Mouse (Mus musculus) E14TG2a.4 (cell line): ENCODE data around the gene Usp50.

Experiments used
- H3K27me3 ChIP-seq: 2 replicates; pipeline ENCODE4 v1.6.1; 2014; ENCODE audit warnings: low read length, control low read depth; ENCODE audit not compliant: insufficient read depth
- H3K36me3 ChIP-seq: 2 replicates; pipeline ENCODE4 v1.6.1; 2014; ENCODE audit warnings: low read length, control low read depth; ENCODE audit not compliant: insufficient read depth
- H3K4me1 ChIP-seq: replicated peaks from 2 replicates; pipeline ENCODE4 v1.6.1; 2014; ENCODE audit warnings: low read depth, low read length, control low read depth
- H3K4me3 ChIP-seq: replicated peaks from 2 replicates; pipeline ENCODE4 v1.5.1; 2014; ENCODE audit warnings: mild to moderate bottlenecking, low read length
- H3K9me3 ChIP-seq: 2 replicates; pipeline ENCODE4 v1.6.1; 2014; ENCODE audit warnings: low read length, control low read depth
- CTCF ChIP-seq: conservative IDR thresholded peaks from 2 replicates; pipeline ENCODE4 v1.5.1; 2014; ENCODE audit warnings: low read length
- NANOG ChIP-seq: IDR thresholded peaks from 2 replicates; pipeline ENCODE4 v1.6.1; 2014; ENCODE audit warnings: borderline replicate concordance, low read length, mixed read lengths
- POU5F1 ChIP-seq: IDR thresholded peaks from 2 replicates; pipeline ENCODE4 v1.6.1; 2014; ENCODE audit warnings: low read length, borderline replicate concordance

The Usp50 gene

DNA sequence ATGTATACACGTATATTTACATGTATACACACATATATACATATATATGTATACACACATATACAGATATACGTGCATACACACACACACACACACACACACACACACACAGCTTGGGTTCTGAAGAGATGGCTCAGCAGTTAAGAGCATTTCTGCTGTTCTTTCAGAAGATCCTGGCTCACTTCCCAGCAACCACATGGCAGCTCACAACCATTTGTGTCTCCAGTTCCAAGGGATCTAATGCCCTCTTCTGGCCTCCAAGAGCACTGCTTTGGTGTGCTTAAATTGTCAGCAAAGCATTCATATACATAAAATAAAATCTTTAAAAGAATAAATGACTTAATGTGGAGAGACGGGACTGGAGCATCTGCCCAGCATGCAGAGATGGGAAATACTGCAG, 837 bp downstream of the Usp50 start:
- Histone ChIP-seq H3K4me1 (peaks cover 18% of the 10 kb centered on the region), H3K27me3 (no peaks in the 10 kb centered on the region), H3K9me3 (no peaks in the 10 kb centered on the region), H3K36me3 (no peaks in the 10 kb centered on the region), H3K4me3 (no peak overlapping the region)
- TF ChIP-seq NANOG (no peak), CTCF (peak; percentile 38; the same call in 1 of the 2 replicates), POU5F1 (no peak)

DNA sequence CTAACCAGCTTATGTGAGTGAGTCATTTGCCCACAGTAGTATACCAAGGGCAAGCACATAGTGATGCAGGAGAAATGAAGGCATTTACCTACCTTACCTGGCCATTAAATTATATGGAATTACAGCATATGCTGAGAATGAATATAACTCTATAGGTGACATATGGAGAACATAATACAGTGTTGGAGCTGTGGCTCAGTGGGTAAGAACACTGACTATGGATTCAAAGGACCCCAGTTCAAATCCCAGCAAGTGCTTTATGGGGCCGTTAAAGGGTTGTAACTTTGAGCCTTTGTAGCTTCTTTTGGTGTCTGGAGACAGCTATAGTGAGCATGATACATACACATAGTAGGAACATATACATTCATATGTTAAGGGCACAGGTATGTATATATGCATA, 1.8 kb downstream of the Usp50 start:
- TF ChIP-seq POU5F1 (no peak), NANOG (no peak), CTCF (no peak)
- Histone ChIP-seq H3K9me3 (no peaks in the 10 kb centered on the region), H3K27me3 (no peaks in the 10 kb centered on the region), H3K36me3 (no peaks in the 10 kb centered on the region), H3K4me1 (peaks cover 11% of the 10 kb centered on the region), H3K4me3 (no peak overlapping the region)

DNA sequence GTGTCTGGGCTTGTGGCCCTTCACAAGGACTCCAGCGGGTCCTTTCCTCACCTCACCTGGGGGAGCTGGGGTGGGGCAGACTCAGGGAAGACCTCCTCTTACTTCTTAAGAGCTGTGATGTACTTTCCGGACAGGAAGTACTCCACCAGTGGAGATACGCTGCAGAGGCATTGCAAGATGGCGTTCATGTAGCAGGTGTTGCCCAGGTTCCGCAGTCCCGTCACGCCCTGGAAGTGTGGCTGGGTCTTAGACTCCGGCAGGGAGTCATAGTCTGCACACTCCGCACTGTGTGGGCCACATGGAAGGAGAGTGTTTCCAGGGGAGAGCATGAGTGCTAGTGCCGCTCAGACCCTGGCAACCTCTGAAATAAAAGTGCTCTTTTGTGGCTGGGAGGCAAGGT, 3.0 kb downstream of the Usp50 start:
- TF ChIP-seq CTCF (no peak), NANOG (no peak), POU5F1 (no peak)
- no peaks in the 10 kb centered on the region for H3K27me3 ChIP-seq
- H3K4me1 ChIP-seq, result peaks cover 15% of the 10 kb centered on the region
- H3K36me3 ChIP-seq, result no peaks in the 10 kb centered on the region
- peak overlapping the region; percentile 67 for H3K4me3 ChIP-seq
- no peaks in the 10 kb centered on the region for H3K9me3 ChIP-seq

GRCm38 (mm10) chr2:126778806-126779205, 4.5 kb downstream of the Usp50 start:
- no peaks in the 10 kb centered on the region for H3K9me3 ChIP-seq
- peaks cover 24% of the 10 kb centered on the region for H3K4me1 ChIP-seq
- H3K4me3 ChIP-seq, result no peak overlapping the region
- TF ChIP-seq NANOG, result no peak
- TF ChIP-seq POU5F1, result no peak
- TF ChIP-seq CTCF, result no peak
- H3K27me3 ChIP-seq, result no peaks in the 10 kb centered on the region
- H3K36me3 ChIP-seq, result no peaks in the 10 kb centered on the region

GRCm38 (mm10) chr2:126776416-126776815, 6.9 kb downstream of the Usp50 start:
- no peaks in the 10 kb centered on the region for H3K27me3 ChIP-seq
- TF ChIP-seq NANOG (no peak), POU5F1 (no peak), CTCF (no peak)
- peaks cover 24% of the 10 kb centered on the region for H3K4me1 ChIP-seq
- H3K36me3 ChIP-seq, result no peaks in the 10 kb centered on the region
- no peak overlapping the region for H3K4me3 ChIP-seq
- H3K9me3 ChIP-seq, result no peaks in the 10 kb centered on the region

- H3K9me3 ChIP-seq, result no peaks in the 10 kb centered on the region
- no peak overlapping the region for H3K4me3 ChIP-seq
- peaks cover 24% of the 10 kb centered on the region for H3K4me1 ChIP-seq
- no peaks in the 10 kb centered on the region for H3K27me3 ChIP-seq
- H3K36me3 ChIP-seq, result no peaks in the 10 kb centered on the region
- TF ChIP-seq CTCF (no peak), NANOG (no peak), POU5F1 (no peak)
These were observed 7.3 kb downstream of the Usp50 start for GRCm38 (mm10) chr2:126775951-126776350.

GRCm38 (mm10) chr2:126772217-126772616, 11.1 kb downstream of the Usp50 start:
- H3K4me1 ChIP-seq, result peaks cover 17% of the 10 kb centered on the region
- H3K36me3 ChIP-seq, result no peaks in the 10 kb centered on the region
- TF ChIP-seq CTCF, result no peak
- TF ChIP-seq NANOG, result no peak
- no peak for TF ChIP-seq POU5F1
- no peak overlapping the region for H3K4me3 ChIP-seq
- no peaks in the 10 kb centered on the region for H3K9me3 ChIP-seq
- no peaks in the 10 kb centered on the region for H3K27me3 ChIP-seq

DNA sequence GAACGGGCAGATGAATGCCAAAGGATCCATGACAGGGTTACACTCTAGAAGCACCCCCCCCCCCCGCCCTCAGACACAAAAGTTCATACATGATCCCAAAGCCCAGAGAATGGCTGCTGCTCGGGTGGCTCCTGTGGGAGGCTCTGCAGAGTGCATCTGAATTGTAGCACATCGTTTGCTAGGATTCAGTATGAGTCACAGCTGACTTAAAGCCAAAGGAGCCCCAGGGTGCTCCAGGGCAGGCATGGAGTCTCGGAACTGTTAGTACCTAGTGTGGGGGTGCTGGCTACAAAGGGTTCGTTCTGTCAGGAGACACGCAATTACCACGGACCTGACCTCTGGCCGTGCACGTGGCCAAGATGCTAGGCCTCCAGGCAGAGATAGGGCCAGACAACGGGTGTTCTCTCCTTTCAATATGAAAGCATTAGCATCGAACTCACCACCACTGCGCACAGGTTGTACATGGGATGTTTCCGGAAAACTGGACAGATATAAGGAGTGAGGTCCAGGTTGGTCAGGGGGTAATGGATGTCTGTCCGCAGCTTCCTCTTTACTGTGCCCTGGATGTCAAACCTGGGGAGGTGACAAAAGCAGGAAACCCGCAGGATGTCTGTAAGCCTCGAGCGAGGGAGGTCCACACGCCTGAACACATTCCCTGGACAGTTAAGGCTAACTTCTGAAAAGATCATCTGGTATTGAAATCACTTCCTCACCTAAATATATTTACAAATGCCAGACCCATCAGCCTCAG, 13.7 kb downstream of the Usp50 start:
- Histone ChIP-seq H3K4me1 (peaks cover 20% of the 10 kb centered on the region), H3K36me3 (no peaks in the 10 kb centered on the region), H3K4me3 (no peak overlapping the region), H3K9me3 (no peaks in the 10 kb centered on the region), H3K27me3 (no peaks in the 10 kb centered on the region)
- TF ChIP-seq CTCF (no peak), POU5F1 (no peak), NANOG (no peak)

DNA sequence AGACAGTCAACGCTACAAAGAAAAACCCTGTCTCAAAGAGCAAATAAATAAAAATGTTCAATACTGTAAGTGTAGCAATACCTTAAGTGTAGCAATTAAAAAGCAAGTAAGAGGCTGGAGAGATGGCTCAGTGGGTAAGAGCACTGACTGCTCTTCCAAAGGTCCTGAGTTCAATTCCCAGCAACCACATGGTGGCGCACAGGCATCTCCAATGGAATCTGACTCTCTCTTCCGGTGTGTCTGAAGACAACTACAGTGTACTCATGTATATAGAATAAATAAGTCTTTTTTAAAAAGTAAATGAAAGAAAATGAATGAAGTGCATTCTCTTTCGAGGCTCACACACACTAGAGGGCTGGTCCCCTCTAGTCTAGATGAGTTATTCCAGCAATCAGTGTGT, 15.1 kb downstream of the Usp50 start:
- Histone ChIP-seq H3K4me3 (no peak overlapping the region), H3K36me3 (peaks cover 3% of the 10 kb centered on the region; the same call in 1 of the 2 replicates), H3K27me3 (no peaks in the 10 kb centered on the region), H3K9me3 (no peaks in the 10 kb centered on the region), H3K4me1 (peaks cover 21% of the 10 kb centered on the region)
- TF ChIP-seq NANOG, result no peak
- TF ChIP-seq POU5F1, result no peak
- TF ChIP-seq CTCF, result no peak
